Mouse (Mus musculus): ENCODE data around the gene Mymx. TPM values are rescaled to one million over a fixed set of nuclear protein-coding genes. Genes with fewer than 3 reads are reported as not detected.

The Mymx gene
- polyA plus RNA-seq, 1 experiment from 2014 or later, result not detected

GRCm38 (mm10) chr17:45585725-45586448 lies 16.0 kb downstream of the Mymx start:
- no peak for ATAC-seq (ENCODE audit: low FRiP score, low read depth)
- H3K4me3 ChIP-seq, result no peak overlapping the region
- H3K4me2 ChIP-seq (replicated peaks), result no peak overlapping the region
- H3K4me1 ChIP-seq, result peaks cover 20% of the 10 kb centered on the region
- 56% methylated on average over 23 of the region's 23 CpGs for WGBS
- H3K9me3 ChIP-seq, result no peaks in the 10 kb centered on the region
- H3K36me3 ChIP-seq, result 0 out of 2 replicates have a peak, but pooled peaks cover 5% of the 10 kb centered on the region
- H3K27ac ChIP-seq (replicated peaks), result peak overlapping the region; percentile 69; the same call in 1 of the 2 replicates
- no peaks in the 10 kb centered on the region for H3K27me3 ChIP-seq
- H3K9ac ChIP-seq (replicated peaks), result no peak overlapping the region

GRCm38 (mm10) chr17:45584939-45585678 lies 16.8 kb downstream of the Mymx start:
- Histone ChIP-seq H3K4me3 (no peak overlapping the region), H3K9me3 (no peaks in the 10 kb centered on the region), H3K27me3 (no peaks in the 10 kb centered on the region), H3K36me3 (0 out of 2 replicates have a peak, but pooled peaks cover 5% of the 10 kb centered on the region), H3K4me1 (peaks cover 20% of the 10 kb centered on the region), H3K27ac (replicated peaks) (peak overlapping the region; percentile 69), H3K9ac (replicated peaks) (no peak overlapping the region), H3K4me2 (replicated peaks) (no peak overlapping the region)
- WGBS, result 15% methylated on average over 14 of the region's 14 CpGs
- ATAC-seq (ENCODE audit: low FRiP score, low read depth), result peak; percentile 66

GRCm38 (mm10) chr17:45584096-45584896 lies 17.6 kb downstream of the Mymx start:
- 39% methylated on average over 12 of the region's 12 CpGs for WGBS
- no peak overlapping the region for H3K4me3 ChIP-seq
- H3K9me3 ChIP-seq, result no peaks in the 10 kb centered on the region
- no peaks in the 10 kb centered on the region for H3K27me3 ChIP-seq
- peak; percentile 10; the same call in 1 of the 2 replicates for ATAC-seq (ENCODE audit: low FRiP score, low read depth)
- peak overlapping the region; percentile 34; the same call in 1 of the 2 replicates for H3K9ac ChIP-seq (replicated peaks)
- H3K4me1 ChIP-seq, result peaks cover 20% of the 10 kb centered on the region
- H3K4me2 ChIP-seq (replicated peaks), result no peak overlapping the region; the same call in 1 of the 2 replicates
- H3K36me3 ChIP-seq, result 0 out of 2 replicates have a peak, but pooled peaks cover 5% of the 10 kb centered on the region
- H3K27ac ChIP-seq (replicated peaks), result peak overlapping the region; percentile 69

GRCm38 (mm10) chr17:45582715-45583355 lies 19.1 kb downstream of the Mymx start:
- Histone ChIP-seq H3K4me1 (peaks cover 20% of the 10 kb centered on the region), H3K27me3 (no peaks in the 10 kb centered on the region), H3K9me3 (no peaks in the 10 kb centered on the region), H3K4me2 (replicated peaks) (no peak overlapping the region), H3K4me3 (no peak overlapping the region), H3K27ac (replicated peaks) (no peak overlapping the region), H3K36me3 (0 out of 2 replicates have a peak, but pooled peaks cover 5% of the 10 kb centered on the region), H3K9ac (replicated peaks) (no peak overlapping the region)
- 72% methylated on average over 6 of the region's 6 CpGs for WGBS
- no peak for ATAC-seq (ENCODE audit: low FRiP score, low read depth)

GRCm38 (mm10) chr17:45582188-45582587 lies 19.7 kb downstream of the Mymx start:
- Histone ChIP-seq H3K4me2 (replicated peaks) (no peak overlapping the region), H3K36me3 (0 out of 2 replicates have a peak, but pooled peaks cover 4% of the 10 kb centered on the region), H3K9ac (replicated peaks) (no peak overlapping the region), H3K9me3 (no peaks in the 10 kb centered on the region), H3K4me3 (no peak overlapping the region), H3K27ac (replicated peaks) (no peak overlapping the region), H3K4me1 (peaks cover 20% of the 10 kb centered on the region), H3K27me3 (no peaks in the 10 kb centered on the region)
- 96% methylated on average over 6 of the region's 6 CpGs for WGBS
- no peak for ATAC-seq (ENCODE audit: low FRiP score, low read depth)

DNA sequence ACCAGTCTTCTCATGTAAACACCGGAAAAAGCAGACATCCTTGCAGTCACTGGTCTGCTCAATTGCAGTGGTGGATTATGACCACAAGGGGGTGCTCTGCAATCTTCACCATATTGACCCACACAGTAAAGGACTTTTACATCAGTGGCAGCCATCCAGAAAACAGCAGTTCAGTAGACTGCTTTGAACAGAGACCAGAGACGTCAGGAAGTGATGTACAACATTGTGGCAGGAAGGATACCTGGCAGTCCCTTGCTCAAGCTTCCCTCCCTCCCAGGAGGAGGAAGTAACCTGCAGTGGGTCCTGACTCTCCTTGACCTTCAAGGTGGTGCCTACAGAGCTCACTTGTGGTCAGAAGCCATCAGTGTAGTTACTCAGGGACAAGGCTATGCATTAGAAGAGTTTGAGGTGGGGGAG lies 20.3 kb downstream of the Mymx start:
- Histone ChIP-seq H3K36me3 (no peaks in the 10 kb centered on the region), H3K4me1 (peaks cover 20% of the 10 kb centered on the region), H3K9ac (replicated peaks) (no peak overlapping the region), H3K27ac (replicated peaks) (no peak overlapping the region), H3K27me3 (no peaks in the 10 kb centered on the region), H3K4me3 (no peak overlapping the region), H3K4me2 (replicated peaks) (no peak overlapping the region), H3K9me3 (no peaks in the 10 kb centered on the region)
- WGBS, result 17% methylated on average over 2 of the region's 2 CpGs
- no peak for ATAC-seq (ENCODE audit: low FRiP score, low read depth)

DNA sequence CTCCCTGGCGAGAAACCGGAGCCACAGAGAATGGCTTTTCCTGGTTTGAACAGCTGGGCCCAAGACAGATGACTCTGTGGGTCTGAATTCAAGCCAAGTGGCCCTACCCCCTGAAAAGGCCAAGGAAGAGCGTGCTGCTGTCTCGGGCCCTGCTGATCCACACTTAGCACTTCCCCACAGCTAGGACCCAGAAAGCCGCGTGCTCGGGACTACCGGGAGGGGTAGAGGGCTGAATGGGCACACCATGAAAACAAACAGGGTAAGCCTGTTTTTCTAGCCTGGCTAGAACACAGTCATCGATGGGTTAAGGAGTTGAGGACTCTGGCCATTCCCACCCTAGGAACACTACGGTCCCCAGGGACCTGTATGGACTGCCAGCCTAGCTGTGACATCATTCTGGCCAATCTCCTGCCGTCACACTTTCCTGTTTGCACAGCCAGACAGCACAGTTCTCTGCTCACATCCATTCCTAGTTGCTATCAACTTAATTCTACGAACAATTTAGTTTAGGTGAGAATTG lies 20.9 kb downstream of the Mymx start:
- no peak overlapping the region for H3K4me2 ChIP-seq (replicated peaks)
- H3K4me1 ChIP-seq, result peaks cover 20% of the 10 kb centered on the region
- H3K27me3 ChIP-seq, result no peaks in the 10 kb centered on the region
- 44% methylated on average over 12 of the region's 12 CpGs for WGBS
- no peak overlapping the region for H3K27ac ChIP-seq (replicated peaks)
- ATAC-seq (ENCODE audit: low FRiP score, low read depth), result no peak
- H3K9me3 ChIP-seq, result no peaks in the 10 kb centered on the region
- H3K4me3 ChIP-seq, result no peak overlapping the region
- no peaks in the 10 kb centered on the region for H3K36me3 ChIP-seq
- H3K9ac ChIP-seq (replicated peaks), result no peak overlapping the region

- Histone ChIP-seq H3K36me3 (no peaks in the 10 kb centered on the region), H3K4me2 (replicated peaks) (no peak overlapping the region), H3K27ac (replicated peaks) (no peak overlapping the region), H3K9ac (replicated peaks) (0 out of 2 replicates have a peak overlapping the region, but pooled peaks have one; percentile 15), H3K27me3 (no peaks in the 10 kb centered on the region), H3K4me3 (no peak overlapping the region), H3K9me3 (no peaks in the 10 kb centered on the region), H3K4me1 (peaks cover 17% of the 10 kb centered on the region)
- ATAC-seq (ENCODE audit: low FRiP score, low read depth), result no peak
- WGBS, result 93% methylated on average over 4 of the region's 4 CpGs
These were observed 22.3 kb downstream of the Mymx start for GRCm38 (mm10) chr17:45579554-45579953.

DNA sequence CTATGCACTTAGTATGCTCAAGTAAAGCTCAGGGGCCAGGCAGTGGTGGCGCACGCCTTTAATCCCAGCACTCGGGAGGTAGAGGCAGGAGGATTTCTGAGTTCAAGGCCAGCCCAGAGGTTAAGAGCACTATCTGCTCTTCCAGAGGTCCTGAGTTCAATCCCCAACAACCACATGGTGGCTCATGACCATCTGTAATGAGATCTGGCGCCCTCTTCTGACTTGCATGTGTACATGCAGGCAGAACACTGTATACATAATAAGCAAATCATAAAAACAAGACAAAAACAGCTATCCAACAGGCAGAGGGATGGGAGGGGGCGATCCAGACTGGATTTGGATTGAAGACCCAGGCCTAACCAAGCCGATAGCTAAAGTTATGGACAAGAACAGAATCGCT lies 23.1 kb downstream of the Mymx start:
- Histone ChIP-seq H3K9me3 (no peaks in the 10 kb centered on the region), H3K4me2 (replicated peaks) (no peak overlapping the region), H3K36me3 (no peaks in the 10 kb centered on the region), H3K4me3 (no peak overlapping the region), H3K27me3 (no peaks in the 10 kb centered on the region), H3K9ac (replicated peaks) (no peak overlapping the region), H3K27ac (replicated peaks) (no peak overlapping the region), H3K4me1 (peaks cover 17% of the 10 kb centered on the region)
- 65% methylated on average over 7 of the region's 7 CpGs for WGBS
- ATAC-seq (ENCODE audit: low FRiP score, low read depth), result no peak

DNA sequence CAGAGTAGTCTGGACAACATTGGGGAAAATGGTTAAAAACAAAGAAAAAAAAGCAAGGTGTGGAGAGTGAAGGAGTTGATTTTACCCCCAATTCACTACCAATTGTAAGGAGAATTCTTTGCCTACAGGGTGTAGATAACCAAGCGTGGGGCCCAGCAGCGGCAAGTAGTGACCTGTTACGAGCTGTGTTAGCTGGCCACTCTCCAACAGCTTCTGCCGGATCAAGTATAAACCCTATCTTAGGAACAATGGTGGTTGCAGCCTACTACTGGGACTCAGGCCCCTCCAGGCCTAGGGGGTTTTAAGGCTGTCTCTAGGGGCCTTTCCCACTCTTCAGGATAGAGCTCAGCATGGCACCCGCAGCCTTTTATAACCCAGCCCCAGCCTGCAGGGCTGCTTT lies 23.7 kb downstream of the Mymx start:
- Histone ChIP-seq H3K9me3 (no peaks in the 10 kb centered on the region), H3K4me1 (peaks cover 17% of the 10 kb centered on the region), H3K27ac (replicated peaks) (no peak overlapping the region), H3K9ac (replicated peaks) (no peak overlapping the region), H3K27me3 (no peaks in the 10 kb centered on the region), H3K4me2 (replicated peaks) (no peak overlapping the region), H3K36me3 (no peaks in the 10 kb centered on the region), H3K4me3 (no peak overlapping the region)
- no peak for ATAC-seq (ENCODE audit: low FRiP score, low read depth)
- WGBS, result 70% methylated on average over 5 of the region's 5 CpGs

All from midbrain, embryonic 12.5 days (tissue).